Mouse (Mus musculus) left cerebral cortex, postnatal 36 days (tissue): Measurements from ENCODE around the gene Nostrin. TPM values are rescaled to one million over a fixed set of nuclear protein-coding genes. Genes with fewer than 3 reads are reported as not detected.

Experiments
- DNase-seq, 2 experiments: peaks; one replicate each; pipeline ENCODE4 v3.0.0; 2021 to 2022; ENCODE audit warnings: low spot score in 2 of 2, mixed read lengths in 1 of 2
- intact Hi-C: fragments of 180-260 bp; cut with DNase I; formaldehyde crosslinking; loops from one replicate; pipeline ENCODE4 v1.15.1; 2025
- total RNA-seq, 2 experiments: library from RNA; stranded (reverse); gene quantifications; 2 replicates each; pipeline ENCODE4 v1.2.3; 2021

Nostrin gene
- total RNA-seq, 2 experiments from 2014 or later: 5.4 to 5.8 TPM

- intact Hi-C loops: no loop called here
- DNase-seq: no peak
Measured at GRCm38 (mm10) chr2:69179721-69180120, 44.1 kb downstream of the Nostrin start.

- intact Hi-C loops: no loop called here
- no peak for DNase-seq
Measured at GRCm38 (mm10) chr2:69187990-69188389, 52.4 kb downstream of the Nostrin start.

GRCm38 (mm10) chr2:69188732-69189131 lies 53.1 kb downstream of the Nostrin start:
- DNase-seq: peak; percentile 15 to 25
- intact Hi-C loops: no loop called here

GRCm38 (mm10) chr2:69189222-69189621 lies 53.6 kb downstream of the Nostrin start:
- no peak for DNase-seq
- intact Hi-C loops: no loop called here

- intact Hi-C loops: no loop called here
- DNase-seq: no peak
Measured at GRCm38 (mm10) chr2:69191059-69191458, 55.5 kb downstream of the Nostrin start.

- intact Hi-C loops: no loop called here
- DNase-seq: no peak
Measured at GRCm38 (mm10) chr2:69193555-69193954, 58.0 kb downstream of the Nostrin start.

- intact Hi-C loops: no loop called here
- no peak for DNase-seq
Measured at GRCm38 (mm10) chr2:69205185-69205584, 69.6 kb downstream of the Nostrin start.

GRCm38 (mm10) chr2:69205791-69206351 lies 70.3 kb downstream of the Nostrin start, which contains the start of gene Spc25:
TSS of gene Spc25 (minus strand) at chr2:69206194.
- intact Hi-C loops: no loop called here
- DNase-seq: peak; percentile 85 to 87

- intact Hi-C loops: no loop called here
- DNase-seq: no peak
Measured at GRCm38 (mm10) chr2:69206523-69206922, 70.9 kb downstream of the Nostrin start.

GRCm38 (mm10) chr2:69209684-69210083 lies 74.1 kb downstream of the Nostrin start:
- DNase-seq: no peak

GRCm38 (mm10) chr2:69210773-69211172 lies 75.2 kb downstream of the Nostrin start, which contains the start of gene G6pc2:
TSS of gene G6pc2 (plus strand) at chr2:69211073.
- DNase-seq: no peak
- intact Hi-C loops: no loop called here

More at GRCm38 (mm10) chr2:69209684-69210083, 74.1 kb downstream of the Nostrin start:
- intact Hi-C loops: no loop called here

GRCm38 (mm10) chr2:69212652-69213051 lies 77.1 kb downstream of the Nostrin start:
- intact Hi-C loops: no loop called here
- no peak for DNase-seq

- DNase-seq: no peak
- intact Hi-C loops: no loop called here
Measured at GRCm38 (mm10) chr2:69215242-69215641, 79.6 kb downstream of the Nostrin start.

- no peak for DNase-seq
- intact Hi-C loops: no loop called here
Measured at GRCm38 (mm10) chr2:69221868-69222416, 86.3 kb downstream of the Nostrin start.

- intact Hi-C loops: no loop called here
- no peak for DNase-seq
Measured at GRCm38 (mm10) chr2:69222815-69223214, 87.2 kb downstream of the Nostrin start.

- no peak for DNase-seq
- intact Hi-C loops: no loop called here
Measured at GRCm38 (mm10) chr2:69224724-69225123, 89.1 kb downstream of the Nostrin start.

GRCm38 (mm10) chr2:69226876-69227275 lies 91.3 kb downstream of the Nostrin start:
- intact Hi-C loops: no loop called here
- no peak for DNase-seq

GRCm38 (mm10) chr2:69228635-69229034 lies 93.0 kb downstream of the Nostrin start:
- DNase-seq: no peak
- intact Hi-C loops: no loop called here

GRCm38 (mm10) chr2:69230137-69230536 lies 94.5 kb downstream of the Nostrin start:
- intact Hi-C loops: no loop called here
- DNase-seq: no peak

GRCm38 (mm10) chr2:69232101-69232500 lies 96.5 kb downstream of the Nostrin start:
- no peak for DNase-seq
- intact Hi-C loops: no loop called here

GRCm38 (mm10) chr2:69234976-69235678 lies 99.5 kb downstream of the Nostrin start:
- no peak for DNase-seq

More at GRCm38 (mm10) chr2:69234976-69235678, 99.5 kb downstream of the Nostrin start:
- intact Hi-C loops: no loop called here
